Comparison of ENCODE assay signal across 31 mouse cellular contexts in the genomic region with DNA sequence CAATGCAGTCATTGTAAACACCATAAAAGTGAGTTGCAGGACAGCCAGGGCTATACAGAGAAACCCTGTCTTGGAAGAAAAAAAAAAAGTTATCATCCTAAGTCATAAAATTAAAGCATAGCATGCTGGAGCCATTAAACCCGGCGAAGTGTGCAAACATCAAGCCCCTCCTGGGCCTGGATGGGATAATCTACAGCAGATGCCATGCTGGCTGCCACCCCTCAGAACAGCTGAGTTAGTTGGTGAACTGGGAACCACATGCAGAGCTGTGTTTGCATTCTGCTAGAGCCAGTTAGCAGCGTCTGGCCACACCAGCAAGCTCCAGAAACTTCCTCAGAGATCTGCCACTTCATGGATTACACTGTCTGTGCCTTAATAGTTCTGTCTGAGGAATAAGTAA. TPM values are rescaled to one million over a fixed set of nuclear protein-coding genes. Genes with fewer than 3 reads are reported as not detected.
DNase-seq lines count a peak whose midpoint lies in the region; ATAC-seq and TF ChIP-seq lines count a peak whose summit lies in the region.
"Had no signal": no experiment of that assay in that cellular context is flagged by ENCODE, and none has a peak within 500 bp of the region (broad histone marks: within the 10 kb centered on the region; RNA-seq: fewer than 3 reads in every experiment).

No protein-coding gene starts in this region.

- no peak overlapping the region for H3K4me3 ChIP-seq in midbrain, postnatal 0 days (ENCODE audit: low read depth, low read length)
- H3K4me3 ChIP-seq in midbrain, embryonic 10.5 days: no peak overlapping the region
- H3K4me3 ChIP-seq in limb, embryonic 11.5 days (ENCODE audit: low read depth, low read length): no peak overlapping the region
- H3K4me3 ChIP-seq: embryonic facial prominence, embryonic 15.5 days; forebrain, embryonic 13.5 days; hindbrain, embryonic 13.5 days; limb, embryonic 13.5 days; liver, embryonic 13.5 days; midbrain, embryonic 12.5 days; neural tube, embryonic 13.5 days had no signal

- ATAC-seq in midbrain, postnatal 0 days (ENCODE audit: low FRiP score): no peak
- no peak for ATAC-seq in limb, embryonic 11.5 days (ENCODE audit: insufficient number of reproducible peaks, low FRiP score, low TSS enrichment, low read depth)
- ATAC-seq: CD4-positive, CD25-positive, alpha-beta regulatory T cell, adult 4 months; forebrain, embryonic 13.5 days; inflammation-experienced regulatory T-cells, adult 6 months had no signal

- DNase-seq in heart, adult 11 months: peak; percentile 41
- DNase-seq in heart, postnatal 36 days: no peak
- DNase-seq in midbrain, postnatal 0 days (ENCODE audit: low spot score): peak; percentile 44
- DNase-seq in midbrain, embryonic 10.5 days (ENCODE audit: low spot score): no peak
- DNase-seq in limb, embryonic 11.5 days (ENCODE audit: low spot score): peak; percentile 55
- no peak for DNase-seq in lung, adult 18-20 months
- DNase-seq in frontal cortex, postnatal 10 days (ENCODE audit: low spot score in 2 of 2): no peak
- DNase-seq: adrenal gland, postnatal 14 days; cerebellum, adult 11 months; cerebellum, adult 9-11 months; gastrocnemius, postnatal 25 days; heart, adult 18-20 months; heart, postnatal 4 days; kidney, adult 2 months; liver, embryonic 13.5 days; lung, adult 2 months; lung, postnatal 14 days; right cerebral cortex, postnatal 4 days; thymus, adult 18-20 months; thymus, postnatal 25 days had no signal

- H3K4me2 ChIP-seq in midbrain, postnatal 0 days (ENCODE audit: low read depth, low read length, poor library complexity, severe bottlenecking): no peak overlapping the region
- H3K4me2 ChIP-seq in limb, embryonic 11.5 days (ENCODE audit: low read depth, severe bottlenecking): no peak overlapping the region
- H3K4me2 ChIP-seq: embryonic facial prominence, embryonic 15.5 days; forebrain, embryonic 13.5 days; heart, embryonic 11.5 days; hindbrain, embryonic 13.5 days; limb, embryonic 13.5 days; liver, embryonic 13.5 days; midbrain, embryonic 12.5 days; neural tube, embryonic 13.5 days had no signal

- no peak overlapping the region for H3K27ac ChIP-seq in midbrain, postnatal 0 days (ENCODE audit: low read depth, low read length)
- H3K27ac ChIP-seq in midbrain, embryonic 10.5 days (replicated peaks): no peak overlapping the region
- no peak overlapping the region for H3K27ac ChIP-seq in limb, embryonic 11.5 days (replicated peaks; ENCODE audit: low read depth, low read length)
- H3K27ac ChIP-seq: embryonic facial prominence, embryonic 15.5 days; forebrain, embryonic 13.5 days; hindbrain, embryonic 13.5 days; kidney, postnatal 0 days; limb, embryonic 13.5 days; liver, embryonic 13.5 days; midbrain, embryonic 12.5 days; neural tube, embryonic 13.5 days; stomach, postnatal 0 days had no signal

- no peak for TF ChIP-seq CTCF in midbrain, postnatal 0 days (IDR thresholded peaks at IDR 0.05)

- intact Hi-C loops in heart, postnatal 36 days (cut with DNase I): loop anchor here (5.0 kb wide), 1 partner anchor 90 kb away; no protein-coding TSS in a partner anchor

- H3K36me3 ChIP-seq in midbrain, postnatal 0 days (ENCODE audit: insufficient read depth, low read length): no peaks in the 10 kb centered on the region
- H3K36me3 ChIP-seq in midbrain, embryonic 10.5 days: no peaks in the 10 kb centered on the region
- H3K36me3 ChIP-seq in limb, embryonic 11.5 days (ENCODE audit: control insufficient read depth, insufficient read depth, low read length): no peaks in the 10 kb centered on the region
- H3K36me3 ChIP-seq: embryonic facial prominence, embryonic 15.5 days; hindbrain, embryonic 13.5 days; limb, embryonic 13.5 days; liver, embryonic 13.5 days; midbrain, embryonic 12.5 days; neural tube, embryonic 13.5 days had no signal

- 69% methylated on average over 3 of the region's 3 CpGs for WGBS in midbrain, postnatal 0 days
- 70% methylated on average over 3 of the region's 3 CpGs for WGBS in midbrain, embryonic 10.5 days
- WGBS in limb, embryonic 11.5 days: 18% methylated on average over 3 of the region's 3 CpGs

- no peaks in the 10 kb centered on the region for H3K27me3 ChIP-seq in midbrain, postnatal 0 days (ENCODE audit: insufficient read depth, low read length)
- 0 out of 2 replicates have a peak, but pooled peaks cover 3% of the 10 kb centered on the region for H3K27me3 ChIP-seq in midbrain, embryonic 10.5 days (ENCODE audit: low read depth, poor library complexity, severe bottlenecking)
- H3K27me3 ChIP-seq in limb, embryonic 11.5 days (ENCODE audit: control insufficient read depth, insufficient read depth, low read length): no peaks in the 10 kb centered on the region
- H3K27me3 ChIP-seq: embryonic facial prominence, embryonic 15.5 days; forebrain, embryonic 13.5 days; limb, embryonic 13.5 days; neural tube, embryonic 13.5 days had no signal

- H3K9me3 ChIP-seq in midbrain, postnatal 0 days (ENCODE audit: low read length): no peaks in the 10 kb centered on the region
- 0 out of 2 replicates have a peak, but pooled peaks cover 2% of the 10 kb centered on the region for H3K9me3 ChIP-seq in midbrain, embryonic 10.5 days (replicated peaks)
- H3K9me3 ChIP-seq in limb, embryonic 11.5 days (ENCODE audit: control insufficient read depth, low read length): no peaks in the 10 kb centered on the region
- H3K9me3 ChIP-seq: embryonic facial prominence, embryonic 15.5 days; hindbrain, embryonic 13.5 days; limb, embryonic 13.5 days; liver, embryonic 13.5 days; midbrain, embryonic 12.5 days; neural tube, embryonic 13.5 days had no signal

- H3K4me1 ChIP-seq in midbrain, postnatal 0 days (ENCODE audit: insufficient read depth, low read length): no peaks in the 10 kb centered on the region
- peaks cover 18% of the 10 kb centered on the region for H3K4me1 ChIP-seq in midbrain, embryonic 10.5 days
- peaks cover 5% of the 10 kb centered on the region; the same call in 1 of the 2 replicates for H3K4me1 ChIP-seq in limb, embryonic 11.5 days (ENCODE audit: control insufficient read depth, insufficient read depth, low read length)
- H3K4me1 ChIP-seq: midbrain, embryonic 12.5 days had no signal

- no peak overlapping the region for H3K9ac ChIP-seq in midbrain, postnatal 0 days (replicated peaks; ENCODE audit: low read length, poor library complexity, severe bottlenecking)
- no peak overlapping the region for H3K9ac ChIP-seq in limb, embryonic 11.5 days (ENCODE audit: low read length)
- H3K9ac ChIP-seq: embryonic facial prominence, embryonic 15.5 days; forebrain, embryonic 13.5 days; hindbrain, embryonic 13.5 days; limb, embryonic 13.5 days; liver, embryonic 13.5 days; midbrain, embryonic 12.5 days; neural tube, embryonic 13.5 days had no signal

RNA-seq across cellular contexts. Expression of a gene that starts 3.1 kb away (rescaled TPM):
- total RNA-seq in heart, postnatal 36 days (2021): 10 to 100 TPM in 1 of 2 experiments, 1 to 10 TPM in 1; 9.1 to 11.4 TPM
- total RNA-seq in midbrain, postnatal 0 days (2014; rRNA removed): 14.9 and 17.1 TPM in 2 replicates
- polyA plus RNA-seq in midbrain, postnatal 0 days (2015; fragmentation: Nextera tagmentation; extraction: Ambion mirVana): 4.7 and 5.7 TPM in 2 replicates
- 11.7 and 15.3 TPM in 2 replicates for polyA plus RNA-seq in midbrain, embryonic 10.5 days (2016; fragmentation: Nextera tagmentation; extraction: Ambion mirVana)
- 10.2 and 10.7 TPM in 2 replicates for polyA plus RNA-seq in limb, embryonic 11.5 days (2014; fragmentation: Nextera tagmentation; extraction: Ambion mirVana)

Comparison
In these comparisons a context has a peak if more than half of its experiments do, and no peak if none do; other contexts are left out.
1. DNase-seq: peak in heart, adult 11 months (single experiment), midbrain, postnatal 0 days (single experiment) and limb, embryonic 11.5 days (single experiment); none in heart, postnatal 36 days (0 of 2), midbrain, embryonic 10.5 days (single experiment), lung, adult 18-20 months (0 of 2) and frontal cortex, postnatal 10 days (0 of 2).